Mouse (Mus musculus) central nervous system, embryonic 18 days (tissue): Measurements from ENCODE around the gene Rhox4f. TPM values are rescaled to one million over a fixed set of nuclear protein-coding genes. Genes with fewer than 3 reads are reported as not detected.

Experiments
- polyA plus RNA-seq: library from polyadenylated mRNA; depleted of rRNA; stranded (reverse); fragments of >200 nt; gene quantifications from 2 replicates; pipeline ENCODE4 v1.2.3, GENCODE M21; 2012; rRNA removed

Rhox4f gene
- polyA plus RNA-seq = not detected in 2 replicates

DNA sequence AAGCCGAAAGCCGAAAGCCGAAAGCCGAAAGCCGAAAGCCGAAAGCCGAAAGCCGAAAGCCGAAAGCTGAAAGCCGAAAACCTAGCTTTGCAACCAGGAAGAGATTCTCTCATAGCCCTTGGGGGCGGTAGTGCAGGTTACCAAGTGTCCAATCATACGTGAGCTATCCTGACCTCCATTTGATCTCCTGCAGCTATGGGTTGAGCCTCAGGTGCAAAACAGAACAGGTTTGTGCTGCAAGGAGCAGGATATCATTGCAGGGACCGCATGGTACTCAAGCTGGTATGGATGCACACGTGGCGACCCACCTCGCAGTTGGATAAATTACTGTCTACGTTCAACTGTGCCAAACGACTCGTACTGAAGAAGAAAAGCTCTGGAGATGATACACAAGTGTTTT lies at the start of gene Rhox4f:
Gene Rhox4f (minus strand): TSS at position 101 of the 400 bp plus-strand sequence.

DNA sequence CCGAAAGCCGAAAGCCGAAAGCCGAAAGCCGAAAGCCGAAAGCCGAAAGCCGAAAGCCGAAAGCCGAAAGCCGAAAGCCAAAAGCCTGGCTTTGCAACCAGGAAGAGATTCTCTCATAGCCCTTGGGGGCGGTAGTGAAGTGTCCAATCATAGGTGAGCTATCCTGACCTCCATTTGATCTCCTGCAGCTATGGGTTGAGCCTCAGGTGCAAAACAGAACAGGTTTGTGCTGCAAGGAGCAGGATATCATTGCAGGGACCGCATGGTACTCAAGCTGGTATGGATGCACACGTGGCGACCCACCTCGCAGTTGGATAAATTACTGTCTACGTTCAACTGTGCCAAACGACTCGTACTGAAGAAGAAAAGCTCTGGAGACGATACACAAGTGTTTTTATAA lies 43.7 kb upstream of the Rhox4f start, which contains the start of gene Rhox4g:
Gene Rhox4g (minus strand): TSS at position 101 of the 400 bp plus-strand sequence.

GRCm38 (mm10) chrX:37643370-37643769 lies 35.9 kb upstream of the Rhox4f start, which contains the start of gene Rhox2g:
Gene Rhox2g, minus strand, starts transcription at chrX:37643470.

GRCm38 (mm10) chrX:37628512-37628911 lies 21.0 kb upstream of the Rhox4f start, which contains the start of gene Rhox3g:
Gene Rhox3g, minus strand, starts transcription at chrX:37628612.

DNA sequence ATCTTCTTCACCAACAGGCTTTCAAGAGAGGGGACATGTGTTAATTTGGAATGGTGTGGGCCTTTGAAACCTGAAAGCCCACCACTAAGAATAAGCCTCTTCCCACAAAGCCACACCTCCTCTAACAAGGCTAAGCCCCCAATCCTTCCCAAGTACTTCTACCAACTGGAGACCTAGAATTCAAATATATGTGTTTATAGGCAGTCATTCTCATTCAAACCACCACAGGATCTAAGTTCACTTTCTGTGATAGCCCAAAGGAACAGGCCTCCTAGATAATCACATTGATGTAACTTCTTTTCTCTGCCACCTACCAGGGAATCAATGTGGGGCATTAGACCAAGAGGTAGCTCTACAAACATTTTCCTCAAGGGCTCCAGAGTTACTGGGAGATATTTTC lies 26.8 kb downstream of the Rhox4f start, which contains the start of gene Rhox3f:
Gene Rhox3f (plus strand): TSS at position 301 of the 400 bp plus-strand sequence.

DNA sequence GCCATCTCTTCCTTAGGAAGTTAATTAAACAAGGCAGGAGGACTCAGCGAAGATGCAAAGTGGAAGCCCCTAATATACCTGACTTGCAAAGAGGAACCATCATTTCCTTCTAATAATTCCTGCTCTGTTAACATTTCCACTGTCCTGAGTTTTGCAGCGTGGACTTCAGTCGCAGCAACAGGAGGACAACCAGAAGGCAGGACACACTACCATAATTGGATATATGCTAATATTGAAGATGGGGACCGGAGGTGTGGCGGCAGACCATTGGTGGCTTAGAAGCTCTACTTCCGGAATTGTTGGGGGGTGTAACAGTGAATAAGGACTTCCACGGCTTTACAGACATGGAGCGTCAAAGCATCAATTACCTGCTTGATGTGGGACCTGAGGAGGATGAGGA lies 36.4 kb downstream of the Rhox4f start, which contains the start of gene Rhox2f:
Gene Rhox2f (plus strand): TSS at position 301 of the 400 bp plus-strand sequence.

DNA sequence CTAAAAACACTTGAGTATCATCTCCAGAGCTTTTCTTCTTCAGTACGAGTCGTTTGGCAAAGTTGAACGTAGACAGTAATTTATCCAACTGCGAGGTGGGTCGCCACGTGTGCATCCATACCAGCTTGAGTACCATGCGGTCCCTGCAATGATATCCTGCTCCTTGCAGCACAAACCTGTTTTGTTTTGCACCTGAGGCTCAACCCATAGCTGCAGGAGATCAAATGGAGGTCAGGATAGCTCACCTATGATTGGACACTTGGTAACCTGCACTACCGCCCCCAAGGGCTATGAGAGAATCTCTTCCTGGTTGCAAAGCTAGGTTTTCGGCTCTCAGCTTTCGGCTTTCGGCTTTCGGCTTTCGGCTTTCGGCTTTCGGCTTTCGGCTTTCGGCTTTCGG lies 50.4 kb downstream of the Rhox4f start, which contains the start of gene Rhox4e:
Gene Rhox4e (plus strand): TSS at position 301 of the 400 bp plus-strand sequence.

Other genes with a start within 250 kb of the Rhox4f start
- not detected in 2 replicates for gene Rhox3a2, start 227.7 kb downstream of the Rhox4f start, polyA plus RNA-seq
- gene Rhox4a2, start 216.9 kb downstream of the Rhox4f start, polyA plus RNA-seq = not detected in 2 replicates
- not detected in 2 replicates for gene Rhox2b, start 195.6 kb downstream of the Rhox4f start, polyA plus RNA-seq
- not detected in 2 replicates for gene Rhox4b, start 175.2 kb downstream of the Rhox4f start, polyA plus RNA-seq
- gene Rhox2c, start 154.0 kb downstream of the Rhox4f start, polyA plus RNA-seq = not detected in 2 replicates
- gene Rhox3c, start 149.1 kb downstream of the Rhox4f start, polyA plus RNA-seq = not detected in 2 replicates
- not detected in 2 replicates for gene Rhox4c, start 127.4 kb downstream of the Rhox4f start, polyA plus RNA-seq
- not detected in 2 replicates for gene Rhox2d, start 114.3 kb downstream of the Rhox4f start, polyA plus RNA-seq
- not detected in 2 replicates for gene Rhox4d, start 93.3 kb downstream of the Rhox4f start, polyA plus RNA-seq
- gene Rhox2e, start 77.3 kb downstream of the Rhox4f start, polyA plus RNA-seq = 0.12 TPM in 1 of 2 replicates, not detected in the other
- not detected in 2 replicates for gene Rhox3e, start 65.7 kb downstream of the Rhox4f start, polyA plus RNA-seq
- not detected in 2 replicates for gene Rhox4e, start 50.3 kb downstream of the Rhox4f start, polyA plus RNA-seq
- gene Rhox2f, start 36.3 kb downstream of the Rhox4f start, polyA plus RNA-seq = not detected in 2 replicates
- gene Rhox3f, start 26.7 kb downstream of the Rhox4f start, polyA plus RNA-seq = not detected in 2 replicates
- not detected in 2 replicates for gene Rhox3g, start 20.9 kb upstream of the Rhox4f start, polyA plus RNA-seq
- gene Rhox2g, start 35.8 kb upstream of the Rhox4f start, polyA plus RNA-seq = not detected in 2 replicates
- gene Rhox4g, start 43.6 kb upstream of the Rhox4f start, polyA plus RNA-seq = not detected in 2 replicates
- gene Rhox3h, start 61.1 kb upstream of the Rhox4f start, polyA plus RNA-seq = not detected in 2 replicates
- gene Rhox2h, start 65.6 kb upstream of the Rhox4f start, polyA plus RNA-seq = not detected in 2 replicates
- 0.44 and 3.0 TPM in 2 replicates for gene Rhox5, start 197.1 kb upstream of the Rhox4f start, polyA plus RNA-seq
- not detected in 2 replicates for gene Rhox6, start 219.2 kb upstream of the Rhox4f start, polyA plus RNA-seq
- gene Rhox7a, start 224.0 kb upstream of the Rhox4f start, polyA plus RNA-seq = not detected in 2 replicates